Mouse (Mus musculus): ENCODE results near the gene Herc2. TPM values are rescaled to one million over a fixed set of nuclear protein-coding genes. Genes with fewer than 3 reads are reported as not detected.

Herc2 gene
- polyA plus RNA-seq, 2 experiments, result 24.5 to 28.3 TPM

- H3K9ac ChIP-seq (ENCODE audit: low read depth, low read length, severe bottlenecking), result peak within 1 kb of the TSS; percentile 64
- peak within 1 kb of the TSS; percentile 61 for H3K4me3 ChIP-seq (replicated peaks; ENCODE audit: low read length)
- TF ChIP-seq POLR2A (IDR thresholded peaks at IDR 0.05; ENCODE audit: borderline replicate concordance, extremely low read depth, insufficient read depth, insufficient read length), result no peak
- 43% methylated on average over 3 of the region's 3 CpGs for WGBS
- 0 out of 2 replicates have a peak, but pooled peaks cover 9% of the 10 kb centered on the region for H3K4me1 ChIP-seq (ENCODE audit: control insufficient read depth, insufficient read depth, low read length)
- no peak for DNase-seq (ENCODE audit: low spot score)
- no peaks in the 10 kb centered on the region for H3K27me3 ChIP-seq (ENCODE audit: control insufficient read depth, insufficient read depth, low read length)
- H3K9me3 ChIP-seq (ENCODE audit: control insufficient read depth, low read length), result no peaks in the 10 kb centered on the region
- H3K4me2 ChIP-seq (replicated peaks; ENCODE audit: low read depth, low read length, severe bottlenecking), result peak within 1 kb of the TSS; percentile 76
- H3K27ac ChIP-seq (replicated peaks; ENCODE audit: low read depth, low read length), result peak within 1 kb of the TSS; percentile 30
- no peak for ATAC-seq (ENCODE audit: low FRiP score, low read depth)
- H3K36me3 ChIP-seq (ENCODE audit: control insufficient read depth, insufficient read depth, low read length), result no peaks in the 10 kb centered on the region
Measured at GRCm38 (mm10) chr7:56019930-56020253, 30.1 kb upstream of the Herc2 start, which contains the start of gene Nipa1. Gene Nipa1, minus strand, starts transcription at chr7:56019954.

- no peak for TF ChIP-seq POLR2A (IDR thresholded peaks at IDR 0.05; ENCODE audit: borderline replicate concordance, extremely low read depth, insufficient read depth, insufficient read length)
- Histone ChIP-seq H3K4me1 (ENCODE audit: control insufficient read depth, insufficient read depth, low read length) (0 out of 2 replicates have a peak, but pooled peaks cover 3% of the 10 kb centered on the region), H3K36me3 (ENCODE audit: control insufficient read depth, insufficient read depth, low read length) (no peaks in the 10 kb centered on the region), H3K27ac (replicated peaks; ENCODE audit: low read depth, low read length) (no peak overlapping the region), H3K4me3 (replicated peaks; ENCODE audit: low read length) (no peak overlapping the region), H3K9ac (ENCODE audit: low read depth, low read length, severe bottlenecking) (no peak overlapping the region), H3K27me3 (ENCODE audit: control insufficient read depth, insufficient read depth, low read length) (no peaks in the 10 kb centered on the region), H3K9me3 (ENCODE audit: control insufficient read depth, low read length) (no peaks in the 10 kb centered on the region), H3K4me2 (replicated peaks; ENCODE audit: low read depth, low read length, severe bottlenecking) (no peak overlapping the region)
- ATAC-seq (ENCODE audit: low FRiP score, low read depth) (no peak), DNase-seq (ENCODE audit: low spot score) (no peak)
- 76% methylated on average over 3 of the region's 3 CpGs for WGBS
Measured at GRCm38 (mm10) chr7:56023586-56023985, 26.4 kb upstream of the Herc2 start.

GRCm38 (mm10) chr7:56042353-56042752, 7.6 kb upstream of the Herc2 start:
- ATAC-seq (ENCODE audit: low FRiP score, low read depth), result no peak
- Histone ChIP-seq H3K9me3 (ENCODE audit: control insufficient read depth, low read length) (no peaks in the 10 kb centered on the region), H3K9ac (ENCODE audit: low read depth, low read length, severe bottlenecking) (no peak overlapping the region), H3K27me3 (ENCODE audit: control insufficient read depth, insufficient read depth, low read length) (no peaks in the 10 kb centered on the region), H3K4me2 (replicated peaks; ENCODE audit: low read depth, low read length, severe bottlenecking) (no peak overlapping the region), H3K4me3 (replicated peaks; ENCODE audit: low read length) (no peak overlapping the region), H3K4me1 (ENCODE audit: control insufficient read depth, insufficient read depth, low read length) (no peaks in the 10 kb centered on the region), H3K36me3 (ENCODE audit: control insufficient read depth, insufficient read depth, low read length) (no peaks in the 10 kb centered on the region), H3K27ac (replicated peaks; ENCODE audit: low read depth, low read length) (no peak overlapping the region)
- 14% methylated on average over 5 of the region's 5 CpGs for WGBS
- peak; percentile 64 for DNase-seq (ENCODE audit: low spot score)
- TF ChIP-seq POLR2A (IDR thresholded peaks at IDR 0.05; ENCODE audit: borderline replicate concordance, extremely low read depth, insufficient read depth, insufficient read length), result no peak

GRCm38 (mm10) chr7:56043577-56044266, 6.3 kb upstream of the Herc2 start:
- no peak for TF ChIP-seq POLR2A (IDR thresholded peaks at IDR 0.05; ENCODE audit: borderline replicate concordance, extremely low read depth, insufficient read depth, insufficient read length)
- Histone ChIP-seq H3K27ac (replicated peaks; ENCODE audit: low read depth, low read length) (no peak overlapping the region), H3K36me3 (ENCODE audit: control insufficient read depth, insufficient read depth, low read length) (no peaks in the 10 kb centered on the region), H3K9me3 (ENCODE audit: control insufficient read depth, low read length) (no peaks in the 10 kb centered on the region), H3K27me3 (ENCODE audit: control insufficient read depth, insufficient read depth, low read length) (no peaks in the 10 kb centered on the region), H3K9ac (ENCODE audit: low read depth, low read length, severe bottlenecking) (no peak overlapping the region), H3K4me2 (replicated peaks; ENCODE audit: low read depth, low read length, severe bottlenecking) (no peak overlapping the region), H3K4me3 (replicated peaks; ENCODE audit: low read length) (no peak overlapping the region), H3K4me1 (ENCODE audit: control insufficient read depth, insufficient read depth, low read length) (no peaks in the 10 kb centered on the region)
- WGBS, result 62% methylated on average over 4 of the region's 4 CpGs
- ATAC-seq (ENCODE audit: low FRiP score, low read depth) (no peak), DNase-seq (ENCODE audit: low spot score) (no peak)

GRCm38 (mm10) chr7:56044267-56044629, 5.7 kb upstream of the Herc2 start:
- H3K4me2 ChIP-seq (replicated peaks; ENCODE audit: low read depth, low read length, severe bottlenecking), result no peak overlapping the region
- no peak for ATAC-seq (ENCODE audit: low FRiP score, low read depth)
- 81% methylated on average over 3 of the region's 3 CpGs for WGBS

More at GRCm38 (mm10) chr7:56044267-56044629, 5.7 kb upstream of the Herc2 start:
- peaks cover 3% of the 10 kb centered on the region; the same call in 1 of the 2 replicates for H3K4me1 ChIP-seq (ENCODE audit: control insufficient read depth, insufficient read depth, low read length)
- no peaks in the 10 kb centered on the region for H3K27me3 ChIP-seq (ENCODE audit: control insufficient read depth, insufficient read depth, low read length)
- H3K4me3 ChIP-seq (replicated peaks; ENCODE audit: low read length), result no peak overlapping the region
- H3K27ac ChIP-seq (replicated peaks; ENCODE audit: low read depth, low read length), result no peak overlapping the region
- no peaks in the 10 kb centered on the region for H3K36me3 ChIP-seq (ENCODE audit: control insufficient read depth, insufficient read depth, low read length)
- DNase-seq (ENCODE audit: low spot score), result no peak
- TF ChIP-seq POLR2A (IDR thresholded peaks at IDR 0.05; ENCODE audit: borderline replicate concordance, extremely low read depth, insufficient read depth, insufficient read length), result no peak
- H3K9ac ChIP-seq (ENCODE audit: low read depth, low read length, severe bottlenecking), result no peak overlapping the region
- H3K9me3 ChIP-seq (ENCODE audit: control insufficient read depth, low read length), result no peaks in the 10 kb centered on the region
